Mouse (Mus musculus) megakaryocyte, embryonic 14.5 days (primary cell): ENCODE data around the gene Col4a6.

Source experiments
- FLI1 ChIP-seq: IDR thresholded peaks from 2 replicates; pipeline ENCODE4 v1.6.1; 2012; ENCODE audit warnings: low read length, inconsistent platforms, mixed read lengths
- GATA1 ChIP-seq: IDR thresholded peaks from 3 replicates; pipeline ENCODE4 v1.6.1; 2012; ENCODE audit warnings: mixed read lengths, low read length, inconsistent platforms, borderline replicate concordance

DNA sequence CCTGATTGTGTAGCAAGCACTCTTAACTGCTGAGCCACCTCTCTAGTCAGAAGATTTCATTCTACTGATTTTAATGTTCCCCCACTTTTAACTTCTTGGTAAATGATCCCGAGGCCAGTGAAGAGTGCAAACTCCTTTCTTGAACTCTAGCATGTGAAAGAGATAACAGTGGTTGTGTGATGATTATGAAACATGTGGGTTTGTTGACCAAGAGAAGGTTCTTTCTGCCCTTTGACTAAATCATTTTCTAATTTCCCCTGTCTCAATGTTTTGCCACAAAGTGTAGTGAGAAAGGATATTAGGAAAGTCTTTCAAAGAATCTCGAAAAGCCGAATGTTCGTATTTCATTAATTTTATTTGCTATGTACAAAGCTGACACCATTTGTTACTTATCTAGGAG is 308.8 kb downstream of the Col4a6 start:
- no peak for TF ChIP-seq GATA1
- no peak for TF ChIP-seq FLI1
